Mouse (Mus musculus) adrenal gland, postnatal 25 days (tissue): ENCODE measurements around the gene Pbx1. TPM values are rescaled to one million over a fixed set of nuclear protein-coding genes. Genes with fewer than 3 reads are reported as not detected.

ENCODE experiments used
- DNase-seq: peaks from one replicate; pipeline ENCODE4 v3.0.0; 2021; ENCODE audit warnings: mixed read lengths
- total RNA-seq: library from RNA; stranded (reverse); gene quantifications from 2 replicates; pipeline ENCODE4 v1.2.3, GENCODE M21; 2021

Pbx1 gene
- total RNA-seq, 1 experiment from 2014 or later = 198 TPM

DNA sequence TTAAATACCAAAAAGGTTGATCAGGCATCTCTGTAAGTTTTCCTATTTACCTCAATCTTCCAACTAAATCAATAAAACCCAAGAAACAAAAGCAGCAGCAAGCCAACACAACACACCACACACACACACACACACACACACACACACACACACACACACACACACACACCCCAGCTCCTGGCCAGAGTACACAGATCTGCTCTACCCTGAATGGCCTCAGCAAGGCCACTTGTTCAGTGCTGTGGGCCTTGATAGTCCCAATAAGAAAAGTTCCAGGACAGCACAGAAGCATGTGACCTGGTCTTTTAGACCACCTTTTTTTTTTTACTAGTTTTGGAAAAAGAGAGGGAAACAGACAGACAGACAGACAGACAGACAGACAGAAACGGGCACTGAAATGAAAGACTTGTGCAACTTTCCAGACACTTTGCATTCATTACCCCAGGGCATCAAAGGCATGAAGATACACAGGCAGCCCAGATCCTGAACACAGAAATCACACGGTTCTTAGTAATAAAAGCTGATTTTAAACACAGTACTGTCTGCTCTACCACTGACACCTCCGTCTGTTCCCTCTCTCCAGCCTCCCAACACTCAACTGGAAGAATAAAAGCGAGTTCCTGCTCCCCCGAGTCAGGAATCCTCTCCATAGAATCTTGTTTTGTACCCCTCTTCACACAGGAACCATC is 6.9 kb downstream of the Pbx1 start:
- peak; percentile 25 for DNase-seq

DNA sequence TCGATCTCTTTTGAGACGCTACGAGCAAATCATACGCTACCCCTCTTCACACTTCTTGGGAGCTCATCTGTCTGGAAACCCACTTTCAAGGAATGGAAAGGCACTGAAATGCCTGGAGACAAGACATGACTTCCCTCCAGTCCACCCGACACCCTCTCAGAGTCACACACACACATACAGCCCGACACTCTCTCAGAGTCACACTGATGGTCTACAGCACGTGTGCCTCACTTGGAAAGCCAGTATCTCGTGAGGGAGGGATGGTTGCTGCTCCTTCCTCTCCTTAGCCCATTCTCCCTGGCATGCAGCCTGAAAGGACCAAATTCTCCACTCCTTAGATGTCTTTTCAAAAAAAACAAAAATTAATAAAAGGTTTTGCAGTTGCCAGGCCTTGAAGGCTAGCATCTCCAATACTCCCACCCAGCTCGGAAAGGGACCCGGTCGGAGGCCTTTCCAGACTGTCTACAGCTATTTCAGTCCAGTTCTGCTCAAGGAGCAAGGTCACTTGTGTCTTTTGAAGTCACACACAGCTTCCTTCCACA is 8.6 kb downstream of the Pbx1 start:
- no peak for DNase-seq

DNA sequence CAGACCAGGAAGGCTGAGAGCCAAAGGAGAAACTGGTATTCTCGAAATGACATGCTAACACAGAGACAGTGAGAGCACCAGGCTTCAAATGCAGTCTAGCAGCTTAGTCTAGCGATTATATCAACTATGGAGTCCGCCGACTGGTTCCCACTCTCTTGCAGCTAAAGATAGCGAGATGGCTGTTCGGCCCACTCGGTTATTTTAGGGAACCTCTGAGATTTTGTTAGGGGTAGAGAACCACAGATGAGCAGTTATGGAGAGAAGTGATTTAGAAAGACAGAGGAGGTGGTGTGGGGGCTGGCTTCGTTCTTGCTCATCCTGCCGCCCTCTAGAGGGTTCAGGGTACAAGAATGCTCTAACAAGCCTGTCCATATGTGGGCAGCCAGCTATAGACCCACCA is 13.2 kb downstream of the Pbx1 start:
- DNase-seq = no peak

DNA sequence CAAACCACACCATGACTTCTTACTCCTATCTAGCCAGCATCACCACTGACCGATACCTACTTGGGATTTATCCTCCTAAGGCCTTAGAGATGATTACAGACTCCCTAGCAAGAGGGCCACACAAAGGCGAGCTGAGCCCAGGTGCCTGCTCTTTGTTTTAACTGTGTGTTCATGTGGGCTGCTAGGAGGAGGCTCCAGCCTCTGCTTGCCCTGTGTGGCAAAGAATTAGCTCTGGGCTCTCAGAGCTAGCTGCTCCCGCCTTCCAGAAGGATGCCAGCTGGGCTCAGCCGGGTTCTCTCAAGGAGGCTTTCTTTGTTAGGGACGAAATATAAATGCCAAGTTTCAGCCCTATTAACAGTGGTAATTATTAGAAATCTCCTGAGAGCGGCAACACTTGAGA is 14.4 kb downstream of the Pbx1 start:
- DNase-seq = no peak

DNA sequence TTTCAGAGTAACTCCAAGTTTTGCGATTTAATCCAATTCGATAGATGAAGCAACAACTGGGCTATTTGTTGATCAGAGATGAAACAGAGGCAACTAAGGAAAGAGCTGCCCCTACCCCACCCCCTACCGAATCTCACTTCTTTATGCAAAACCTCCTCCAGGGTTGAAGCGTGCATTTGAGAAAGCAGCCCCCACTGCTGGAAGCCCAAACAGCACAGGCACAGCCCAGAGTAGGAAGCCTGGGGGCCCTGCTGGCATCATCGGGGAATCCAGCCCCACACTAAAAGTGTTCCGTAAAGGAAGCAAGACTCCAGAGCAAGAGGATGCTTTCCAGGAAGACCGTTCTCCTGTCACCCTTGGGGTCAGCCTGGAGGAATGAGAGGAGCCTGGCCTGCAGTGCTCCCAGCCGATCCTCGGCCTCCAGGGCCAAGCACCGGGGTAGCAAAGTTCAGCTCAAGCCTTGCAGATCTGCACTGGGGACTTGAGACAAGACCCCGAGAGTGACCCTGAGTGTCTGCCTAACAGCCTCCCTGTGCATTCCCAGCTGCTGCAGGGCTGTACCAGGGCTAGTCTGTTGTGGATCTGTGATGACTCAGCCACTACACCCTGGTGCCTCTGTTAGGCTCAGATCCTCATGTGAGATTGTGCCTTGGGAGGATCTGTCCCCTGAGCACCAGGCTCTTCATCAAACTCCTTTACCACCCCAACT is 15.2 kb downstream of the Pbx1 start:
- peak; percentile 36 for DNase-seq

DNA sequence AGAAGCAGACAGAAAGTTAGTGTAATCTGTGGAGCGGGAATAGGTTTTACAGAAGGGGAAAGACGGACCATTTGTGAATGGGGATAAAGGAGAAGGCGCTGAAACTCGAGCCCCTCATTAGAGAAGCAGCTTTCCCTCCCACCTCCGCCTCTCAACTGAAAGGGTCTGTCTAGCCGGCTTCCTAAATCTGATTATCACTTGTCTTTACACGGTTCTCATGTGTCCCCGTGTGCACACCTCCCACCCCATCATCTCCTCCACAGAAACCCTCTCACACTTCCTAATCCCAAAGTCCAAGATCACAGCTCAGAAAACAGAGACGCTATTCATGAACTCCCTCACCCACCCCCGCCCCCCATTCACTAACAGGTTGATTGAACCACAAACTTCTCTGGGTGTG is 21.5 kb downstream of the Pbx1 start:
- DNase-seq = no peak

DNA sequence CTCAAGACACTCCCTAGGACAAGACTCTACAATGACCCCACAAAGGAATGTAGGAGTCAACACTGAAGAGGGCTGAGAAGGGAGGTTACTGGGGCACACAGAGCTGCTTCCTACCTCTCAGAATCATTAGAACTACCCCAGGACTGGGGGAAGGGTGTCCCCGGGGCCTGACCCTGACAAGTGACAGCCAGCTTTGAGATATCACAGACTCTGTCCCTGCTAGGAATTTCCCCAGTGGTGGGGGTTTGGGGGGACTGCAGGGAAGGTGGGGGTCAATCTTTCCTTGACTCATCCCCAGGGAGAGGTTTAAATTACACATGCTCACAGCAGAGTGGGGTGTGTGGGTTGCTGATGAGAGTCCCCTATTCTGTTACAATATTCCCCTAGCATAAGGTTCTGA is 22.0 kb downstream of the Pbx1 start:
- DNase-seq = no peak

DNA sequence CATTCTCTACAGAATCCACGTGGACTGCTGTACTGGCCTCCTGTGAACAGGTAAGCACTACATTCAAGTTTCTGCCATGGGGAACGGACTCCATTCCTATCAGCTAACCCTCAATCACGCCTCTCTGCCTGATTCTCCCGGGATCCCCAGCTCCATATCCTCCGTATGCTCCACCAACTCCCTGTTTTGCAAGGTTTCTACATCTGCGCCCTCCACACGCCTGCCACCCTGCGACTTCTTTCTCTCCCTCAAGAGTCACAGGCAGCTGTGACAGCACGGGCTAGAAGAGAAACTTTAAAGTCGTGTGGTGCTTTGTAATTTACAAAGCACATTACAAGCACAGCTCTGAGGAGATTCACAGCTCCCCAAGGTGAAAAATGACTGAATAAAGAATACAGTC is 23.3 kb downstream of the Pbx1 start:
- DNase-seq = no peak

DNA sequence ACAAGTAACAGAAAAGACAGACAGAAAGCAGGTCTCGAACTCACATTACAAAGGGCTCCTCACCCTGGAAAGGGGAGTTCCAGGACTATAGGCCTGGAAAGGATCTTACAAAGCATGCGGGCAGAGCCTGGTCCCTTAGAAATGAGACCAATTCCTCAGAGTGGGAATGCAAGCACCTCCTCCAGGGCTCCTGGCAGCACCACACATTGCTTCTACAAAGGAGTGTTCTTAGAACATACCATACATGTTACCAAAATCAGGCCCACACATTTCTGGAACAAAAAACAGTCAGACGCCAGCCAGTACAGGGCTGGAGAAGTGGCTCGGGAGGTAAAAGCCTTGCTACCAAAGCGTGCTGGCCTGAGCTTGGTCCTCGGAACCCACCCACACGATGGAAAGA is 24.1 kb downstream of the Pbx1 start:
- no peak for DNase-seq

DNA sequence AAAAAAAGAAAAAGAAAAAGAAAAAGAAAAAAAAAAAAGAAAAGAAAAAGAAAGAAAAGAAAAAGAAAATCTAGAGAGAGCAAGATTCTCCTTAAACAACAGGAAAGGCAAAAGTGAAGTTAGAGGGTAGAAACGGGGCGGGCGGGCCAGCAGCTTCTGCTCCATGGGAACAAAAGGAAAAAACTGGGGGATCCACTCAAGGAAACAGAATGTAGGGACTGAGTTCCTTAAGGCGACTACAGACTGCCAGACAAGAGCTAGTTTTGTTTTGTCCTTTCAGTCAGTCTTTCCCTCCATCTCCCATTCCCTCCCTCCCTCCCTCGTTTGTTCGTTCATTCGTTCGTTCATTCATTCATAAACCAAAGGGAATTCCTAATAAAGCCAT is 25.8 kb downstream of the Pbx1 start:
- DNase-seq = no peak

DNA sequence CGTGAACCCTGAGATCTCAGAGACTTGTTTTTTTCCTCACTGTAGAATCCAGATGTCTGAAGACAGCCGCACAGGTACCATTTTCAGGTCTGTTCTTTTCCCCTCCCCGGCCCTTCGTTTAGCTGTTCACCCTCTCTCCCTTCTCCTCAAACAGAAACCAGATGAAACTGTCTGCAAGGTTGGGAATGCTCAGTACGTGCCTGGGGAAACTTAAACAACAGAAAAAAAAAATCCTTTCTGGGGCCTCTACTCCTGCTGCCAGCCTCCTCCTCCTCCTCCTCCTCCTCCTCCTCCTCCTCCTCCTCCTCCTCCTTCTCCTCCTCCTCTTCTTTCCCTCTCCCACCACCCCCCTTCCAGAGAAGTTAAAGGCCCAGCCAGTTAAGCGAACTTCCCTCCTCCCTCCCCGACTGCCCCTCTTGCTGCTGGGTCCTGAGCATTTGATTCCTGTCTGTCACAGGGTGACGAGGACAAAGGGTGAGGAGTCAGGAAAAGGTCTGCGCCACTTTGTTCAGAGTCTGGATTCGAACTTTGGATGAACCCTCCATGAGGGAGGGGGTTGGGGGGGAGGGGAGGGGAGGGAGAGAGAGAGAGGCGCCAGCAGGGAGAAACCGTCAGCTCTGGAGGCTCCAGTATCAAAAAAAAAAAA is 26.3 kb downstream of the Pbx1 start:
- DNase-seq = no peak

DNA sequence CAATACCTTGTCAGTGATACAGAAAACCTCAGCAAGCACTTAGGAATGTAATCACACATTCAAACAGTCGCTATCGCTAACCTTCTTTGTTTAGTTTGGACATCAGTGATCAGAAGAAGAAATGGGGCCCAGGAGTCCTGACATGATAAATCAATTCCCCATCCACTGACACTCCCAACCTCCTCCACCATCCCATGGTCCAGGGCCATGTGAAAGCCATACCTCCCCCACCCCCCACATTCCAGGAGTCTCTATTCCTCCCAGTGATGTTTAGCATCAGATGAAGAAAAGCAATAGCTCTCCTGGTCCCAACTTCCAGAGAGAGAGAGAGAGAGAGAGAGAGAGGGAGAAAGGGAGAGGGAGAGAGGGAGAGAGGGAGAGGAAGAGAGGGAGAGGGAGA is 28.5 kb downstream of the Pbx1 start:
- DNase-seq = no peak

DNA sequence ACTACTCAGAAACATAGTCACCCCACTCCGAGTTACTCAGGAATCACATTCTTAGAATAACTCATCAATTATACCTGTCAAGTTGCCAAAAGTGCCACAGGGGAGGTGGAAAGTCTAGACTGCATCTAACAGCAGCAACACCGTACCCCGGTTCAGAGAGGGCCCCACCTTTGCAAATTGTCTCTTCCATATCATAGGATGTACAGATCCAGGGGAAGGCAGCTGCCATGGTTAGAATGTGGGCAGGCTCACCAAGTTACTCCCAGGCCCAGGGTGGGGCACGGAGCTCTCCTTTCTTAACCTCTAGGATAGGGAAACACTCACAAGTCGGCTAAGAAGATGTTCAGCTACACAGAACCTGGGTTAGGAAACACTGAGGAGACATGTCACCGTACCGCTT is 29.4 kb downstream of the Pbx1 start:
- DNase-seq = no peak

DNA sequence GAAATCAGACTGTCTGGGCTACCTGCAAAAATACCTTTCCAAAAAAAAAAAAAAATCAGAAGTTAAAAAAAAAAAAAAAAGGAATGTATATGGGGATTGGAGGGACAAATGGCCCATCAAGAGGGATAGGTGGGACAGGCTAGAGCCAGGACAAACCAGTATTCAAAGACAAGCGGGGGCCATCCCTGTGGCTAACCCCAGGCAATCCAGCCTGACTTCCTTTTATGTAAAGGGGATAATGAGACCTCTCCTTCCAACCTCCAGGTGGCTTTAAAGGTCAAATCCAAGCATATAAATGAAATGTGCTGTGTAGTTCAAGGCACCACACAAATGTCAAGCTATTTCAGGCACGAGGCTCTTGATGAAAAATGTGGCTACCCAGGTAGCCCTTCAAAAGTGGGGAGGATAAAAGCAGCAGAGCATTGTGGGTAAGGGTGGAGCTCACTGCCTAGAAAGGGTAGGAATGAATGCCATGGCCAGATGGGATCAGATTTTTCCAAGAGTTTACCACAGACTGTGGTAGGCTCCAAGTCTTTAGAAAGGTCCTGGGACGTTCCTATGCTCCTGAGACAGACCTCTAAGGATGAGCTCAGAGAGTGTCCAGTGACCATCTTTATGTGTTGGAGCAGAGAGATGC is 36.4 kb downstream of the Pbx1 start:
- DNase-seq = no peak

DNA sequence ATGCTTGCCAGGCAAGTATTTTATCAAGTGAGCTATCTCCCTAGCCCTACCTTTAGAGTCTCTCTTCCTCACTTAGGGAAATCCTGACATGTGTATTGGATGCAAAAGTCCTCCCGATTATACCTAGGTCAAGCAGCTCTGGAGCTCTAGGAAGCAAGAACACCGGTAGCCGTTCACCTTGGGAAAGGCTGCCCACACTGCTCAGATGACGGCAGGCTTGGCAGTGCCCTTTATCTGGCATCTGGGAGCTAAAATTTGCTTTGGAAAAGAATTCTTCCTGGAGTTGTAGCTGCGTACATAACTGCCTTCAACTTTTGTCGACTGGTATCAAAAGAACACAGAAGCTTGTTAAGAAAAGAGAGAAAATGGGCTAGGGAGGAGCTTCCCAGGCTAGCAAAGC is 37.5 kb downstream of the Pbx1 start:
- DNase-seq = peak; percentile 41

DNA sequence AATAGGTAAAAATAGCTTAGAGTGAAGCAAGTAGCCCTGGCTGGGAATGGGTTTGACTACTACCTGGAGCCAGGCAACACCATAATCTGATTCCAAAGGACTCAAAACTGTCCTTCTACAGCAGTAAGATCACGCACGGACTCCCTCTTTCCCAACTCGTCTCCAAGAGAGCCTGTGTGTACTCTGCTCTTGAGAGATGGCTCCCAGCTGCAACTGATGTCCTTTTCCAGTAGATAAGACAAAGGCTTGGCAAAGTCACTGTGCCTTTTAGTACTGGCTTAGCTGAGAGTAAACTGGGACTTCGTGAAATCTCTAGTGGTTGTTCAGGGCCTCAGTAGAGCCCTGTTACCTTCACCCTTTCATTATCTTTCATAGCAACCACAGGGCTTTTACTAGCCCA is 38.6 kb downstream of the Pbx1 start:
- DNase-seq = no peak

DNA sequence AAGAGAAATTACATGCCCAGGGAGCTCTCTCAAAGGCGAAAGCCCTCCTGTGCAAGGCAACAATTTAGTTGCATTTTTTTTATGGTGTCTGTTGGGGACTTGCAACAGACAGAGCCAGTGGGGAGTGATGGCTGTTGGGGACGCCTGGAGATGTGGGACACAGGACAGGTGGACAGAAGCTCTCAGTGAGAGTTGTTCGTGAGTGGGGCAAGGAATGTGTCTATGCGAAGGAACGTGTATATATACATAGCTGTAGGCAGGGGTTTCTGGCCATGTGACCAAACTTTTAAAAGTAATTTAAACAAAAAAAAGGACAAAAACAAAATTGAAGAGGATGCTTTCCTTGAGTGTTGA is 39.6 kb downstream of the Pbx1 start:
- no peak for DNase-seq

DNA sequence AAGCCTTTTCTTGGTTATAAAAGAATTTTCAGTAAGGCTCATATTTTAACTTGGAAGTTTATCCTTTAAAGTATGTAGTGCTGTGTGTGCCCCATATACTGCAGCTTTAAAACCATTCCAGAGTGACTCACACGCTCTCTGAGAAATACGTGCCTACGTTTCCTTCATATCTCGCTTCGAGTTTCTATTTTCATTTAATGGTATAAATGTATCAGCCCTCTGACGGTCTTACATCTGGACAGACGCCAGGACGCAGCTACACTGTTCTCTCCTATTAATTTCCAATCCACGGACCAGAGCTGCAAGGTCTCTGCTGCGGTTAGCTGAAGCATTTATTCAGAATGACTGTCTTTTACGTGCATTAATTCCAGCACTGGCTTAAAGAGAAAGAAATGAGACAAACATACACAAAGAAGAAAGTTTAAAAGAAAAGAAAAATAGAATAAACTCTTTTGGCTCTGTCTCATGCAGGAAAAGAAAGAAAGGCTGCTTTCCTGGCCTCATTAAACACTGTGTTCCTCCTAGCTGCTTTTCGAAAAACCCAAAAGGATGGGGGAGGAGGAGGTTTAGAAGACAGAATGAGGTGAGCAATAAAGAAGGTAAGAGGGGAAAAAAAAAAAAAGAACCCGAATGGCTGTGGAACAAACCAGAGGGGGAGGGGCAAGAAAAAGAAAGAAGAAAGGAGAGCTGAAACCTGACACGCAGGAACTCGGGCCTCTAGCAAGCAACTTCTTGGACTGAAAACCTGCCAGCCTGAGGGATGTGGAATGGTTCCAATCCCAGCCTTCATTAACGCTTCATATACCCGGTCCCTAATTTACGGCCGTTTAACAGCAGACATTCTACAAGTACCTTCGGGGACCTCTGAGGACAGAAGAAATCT is 40.2 kb downstream of the Pbx1 start:
- DNase-seq = peak; percentile 55

DNA sequence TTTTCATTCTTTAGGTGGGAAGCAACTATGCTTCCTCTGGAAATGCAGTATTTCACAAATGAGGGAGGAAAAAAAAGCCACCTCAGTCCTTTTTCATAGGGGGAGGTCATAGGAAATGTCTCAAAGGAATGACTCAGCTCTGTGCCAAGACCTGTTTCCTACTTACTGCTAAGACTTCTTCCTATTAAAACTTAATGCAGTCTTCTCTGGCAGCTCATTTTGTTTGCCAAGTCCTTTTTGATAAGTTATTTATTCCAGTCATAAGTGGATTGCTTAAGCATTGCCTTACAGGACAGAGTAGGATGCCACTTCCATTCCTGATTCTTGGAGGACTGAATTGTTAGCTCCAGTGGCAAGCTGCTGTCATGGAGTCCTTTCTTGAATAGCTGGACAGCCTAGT is 41.3 kb downstream of the Pbx1 start:
- DNase-seq = no peak

DNA sequence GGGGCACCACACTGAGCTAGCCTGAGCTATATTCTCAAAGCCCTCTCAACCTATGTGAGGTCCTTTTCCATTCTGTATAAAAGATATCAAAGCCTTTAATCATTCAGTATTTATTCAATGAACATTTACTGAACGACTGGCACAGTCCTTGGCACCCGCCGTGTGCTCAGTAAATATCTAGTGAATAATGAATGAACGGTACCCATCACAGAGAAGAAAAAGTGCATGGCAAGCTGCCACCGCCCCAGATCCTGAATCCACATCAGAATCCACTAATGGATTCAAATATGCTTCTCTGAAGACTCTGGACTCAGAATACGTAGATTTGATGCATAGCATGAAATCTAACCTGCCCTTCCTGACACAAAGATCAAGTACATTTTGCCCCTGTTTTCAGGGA is 45.9 kb downstream of the Pbx1 start:
- DNase-seq = no peak

DNA sequence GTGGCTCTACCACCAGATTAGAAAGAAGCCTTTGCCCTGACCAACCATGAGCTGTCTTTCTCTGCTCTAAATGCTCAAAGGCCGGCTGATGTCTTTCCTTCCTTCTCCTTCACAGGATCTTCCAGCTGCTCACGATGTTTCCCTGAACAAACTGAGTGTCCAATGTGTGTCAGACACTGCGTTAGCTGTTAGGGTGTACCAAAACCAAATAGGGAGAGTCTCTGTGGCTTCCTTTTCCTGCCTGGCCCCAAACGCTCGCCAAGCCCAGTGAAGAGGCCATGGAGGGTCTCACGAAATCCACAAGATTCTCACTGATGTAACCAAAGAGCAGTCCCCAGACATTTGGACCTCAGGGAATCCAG is 47.5 kb downstream of the Pbx1 start:
- no peak for DNase-seq
